Mouse (Mus musculus) adrenal gland, adult 2 months (tissue): Measurements from ENCODE around the gene Gm15217. TPM values are rescaled to one million over a fixed set of nuclear protein-coding genes. Genes with fewer than 3 reads are reported as not detected.

ENCODE experiments used
- DNase-seq: peaks from one replicate; pipeline ENCODE4 v3.0.0; 2021
- long read RNA-seq: library from polyadenylated mRNA; stranded (forward); transcript quantifications from one replicate; pipeline ENCODE4 v2.0.0, GENCODE M21; 2021
- polyA plus RNA-seq: library from polyadenylated mRNA; depleted of rRNA; stranded (reverse); fragments of >200 nt; gene quantifications from 2 replicates; pipeline ENCODE4 v1.2.3, GENCODE M21; 2012; rRNA removed
- total RNA-seq, 2 experiments: library from RNA; stranded (reverse); gene quantifications; 2 replicates each; pipeline ENCODE4 v1.2.3; 2021

The Gm15217 gene
- total RNA-seq (not detected), polyA plus RNA-seq (not detected in 2 replicates)
- long read RNA-seq, result 0 reads

DNA sequence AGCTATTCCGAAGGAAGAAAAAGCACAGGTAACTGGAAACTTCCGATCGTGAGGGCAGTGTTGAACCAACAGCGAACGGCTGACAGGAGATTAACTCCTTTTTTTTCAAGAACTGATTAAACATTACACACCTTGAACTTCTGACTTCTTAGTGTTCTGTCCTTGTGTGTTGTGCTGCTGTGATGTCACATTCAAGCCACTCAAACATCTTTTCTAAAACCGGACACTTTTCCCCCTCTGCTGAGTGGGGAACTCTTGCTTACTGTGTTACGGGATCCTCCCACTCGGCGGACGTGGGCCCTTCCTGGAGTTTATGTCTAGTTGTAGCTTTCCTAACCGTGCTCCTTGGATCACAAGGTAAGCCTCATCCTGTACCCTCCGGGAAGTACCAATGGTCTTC, at the start of gene Gm15217:
TSS of gene Gm15217 (plus strand) at position 130 of the 400 bp plus-strand sequence.
- no peak for DNase-seq

GRCm38 (mm10) chr14:46333421-46334237, 45.6 kb upstream of the Gm15217 start:
- DNase-seq, result no peak

DNA sequence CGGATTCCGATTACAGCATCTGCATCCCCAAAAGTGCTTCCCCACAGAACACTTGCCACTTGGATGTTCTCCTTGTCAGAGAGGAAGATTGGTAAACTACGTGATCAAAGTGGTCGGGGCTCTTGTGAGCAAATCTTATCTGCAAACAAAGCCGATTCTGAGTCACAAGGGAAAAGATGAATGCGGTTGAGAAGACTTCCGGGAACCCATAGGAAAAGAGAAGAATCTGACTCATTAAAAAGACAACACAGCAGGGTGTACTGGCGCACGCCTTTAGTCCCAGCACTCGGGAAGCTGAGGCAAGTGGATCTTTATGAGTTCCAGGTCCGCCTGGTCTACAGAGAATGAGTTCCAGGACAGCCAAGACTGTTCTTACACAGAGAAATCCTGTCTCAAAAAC, 40.4 kb upstream of the Gm15217 start:
- no peak for DNase-seq

GRCm38 (mm10) chr14:46344750-46345149, 34.5 kb upstream of the Gm15217 start:
- no peak for DNase-seq

DNA sequence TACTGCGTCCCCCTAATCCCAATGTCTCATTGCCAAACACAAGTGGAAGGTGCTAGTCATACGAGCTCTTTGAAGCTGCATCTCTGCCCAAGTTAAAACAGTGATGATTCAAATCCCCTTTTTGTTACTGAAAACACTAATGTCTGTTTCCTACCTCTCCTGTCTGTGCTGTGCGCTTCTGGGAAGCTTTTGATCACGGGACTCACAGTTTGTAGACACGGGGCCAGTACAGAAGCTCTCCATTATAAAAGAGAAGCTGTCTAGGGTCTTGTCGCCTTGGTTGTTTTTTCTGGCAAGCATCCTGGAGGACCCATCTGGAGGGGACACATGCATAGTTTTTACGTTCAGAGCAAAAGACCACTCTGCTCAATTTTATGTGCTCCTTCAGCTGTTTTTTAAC, 21.9 kb upstream of the Gm15217 start:
- DNase-seq, result no peak

- DNase-seq, result no peak
Measured at GRCm38 (mm10) chr14:46357696-46358095, 21.5 kb upstream of the Gm15217 start.

- no peak for DNase-seq
Measured at GRCm38 (mm10) chr14:46363209-46363608, 16.0 kb upstream of the Gm15217 start.

- DNase-seq, result no peak
Measured at GRCm38 (mm10) chr14:46372452-46372851, 6.8 kb upstream of the Gm15217 start.

- DNase-seq, result no peak
Measured at GRCm38 (mm10) chr14:46375796-46376195, 3.4 kb upstream of the Gm15217 start.

- DNase-seq, result no peak
Measured at GRCm38 (mm10) chr14:46380286-46380721, 1.1 kb downstream of the Gm15217 start.

DNA sequence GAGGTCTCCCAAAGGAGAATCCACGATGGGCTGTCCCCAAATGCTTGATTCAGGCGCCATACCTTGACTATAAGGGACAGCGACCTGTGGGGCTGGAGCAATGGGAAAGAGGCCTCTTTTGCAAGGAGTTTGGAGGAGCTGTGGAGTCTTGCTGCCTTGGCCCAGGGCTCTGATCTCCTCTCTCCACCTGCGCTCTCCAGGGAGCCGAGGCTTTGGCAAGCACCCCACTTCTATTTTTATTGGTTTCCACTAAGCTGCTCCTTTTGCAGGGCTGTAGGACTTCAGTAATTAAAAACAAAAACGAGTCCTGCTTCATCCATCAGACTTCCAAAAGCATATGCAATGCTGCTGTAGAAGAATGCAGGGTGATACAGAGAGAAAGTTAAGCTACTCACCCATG, 2.2 kb downstream of the Gm15217 start:
- peak; percentile 20 for DNase-seq

DNA sequence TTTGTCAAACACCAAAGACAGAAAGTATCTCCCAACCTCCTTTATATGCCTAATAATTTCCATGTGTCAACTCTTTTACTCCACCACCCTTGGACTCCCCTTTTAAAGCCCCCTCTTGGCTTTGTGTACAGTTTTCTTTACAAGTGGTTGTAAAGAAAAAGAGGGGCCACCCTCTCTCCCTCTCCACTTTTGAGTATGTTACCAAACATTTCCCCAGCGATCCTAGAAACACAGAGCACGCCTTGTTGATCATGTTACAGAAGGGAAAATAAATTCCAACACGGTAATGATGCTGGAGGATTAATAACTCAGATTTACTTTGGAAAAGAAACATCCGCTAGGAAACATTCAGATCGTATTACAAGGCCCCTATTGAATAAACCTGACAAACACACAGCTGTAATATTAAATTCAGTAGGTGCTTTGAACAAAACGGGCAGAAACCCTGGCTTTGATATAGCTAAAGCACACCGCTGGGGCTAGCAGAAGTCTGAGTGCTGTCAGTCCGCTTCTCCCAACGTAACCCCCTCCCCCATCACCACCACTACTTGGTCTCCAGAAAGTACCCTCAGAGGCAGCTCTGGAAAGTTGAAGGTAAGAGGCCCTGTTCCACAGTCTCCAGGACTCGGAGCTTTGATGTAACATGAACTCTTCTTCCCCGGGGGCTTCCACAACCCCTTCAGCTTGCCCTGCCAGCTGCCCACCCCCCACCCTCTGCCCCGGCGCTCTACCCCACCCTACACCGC, 5.9 kb downstream of the Gm15217 start:
- no peak for DNase-seq

- peak; percentile 15 for DNase-seq
Measured at GRCm38 (mm10) chr14:46385701-46386477, 6.7 kb downstream of the Gm15217 start.

- peak; percentile 26 for DNase-seq
Measured at GRCm38 (mm10) chr14:46386478-46387356, 7.5 kb downstream of the Gm15217 start.

DNA sequence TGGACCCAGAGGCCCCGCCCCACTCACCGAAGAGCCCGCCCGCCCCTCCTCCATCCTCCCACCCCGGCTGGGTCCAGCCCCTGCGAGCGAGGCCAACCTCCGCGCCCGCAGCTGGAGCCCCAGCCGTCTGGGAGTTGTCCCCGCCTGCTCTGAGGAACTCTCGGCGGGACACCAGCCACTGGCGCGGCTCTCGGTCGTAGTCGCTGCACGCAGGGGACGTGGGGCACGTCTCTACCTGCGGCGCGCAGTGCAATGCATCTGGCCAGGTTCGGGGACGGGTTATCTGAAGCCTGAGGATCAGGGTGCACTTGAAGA, 8.1 kb downstream of the Gm15217 start:
- DNase-seq, result peak; percentile 84

GRCm38 (mm10) chr14:46387821-46388481, 8.7 kb downstream of the Gm15217 start:
- peak; percentile 23 for DNase-seq

DNA sequence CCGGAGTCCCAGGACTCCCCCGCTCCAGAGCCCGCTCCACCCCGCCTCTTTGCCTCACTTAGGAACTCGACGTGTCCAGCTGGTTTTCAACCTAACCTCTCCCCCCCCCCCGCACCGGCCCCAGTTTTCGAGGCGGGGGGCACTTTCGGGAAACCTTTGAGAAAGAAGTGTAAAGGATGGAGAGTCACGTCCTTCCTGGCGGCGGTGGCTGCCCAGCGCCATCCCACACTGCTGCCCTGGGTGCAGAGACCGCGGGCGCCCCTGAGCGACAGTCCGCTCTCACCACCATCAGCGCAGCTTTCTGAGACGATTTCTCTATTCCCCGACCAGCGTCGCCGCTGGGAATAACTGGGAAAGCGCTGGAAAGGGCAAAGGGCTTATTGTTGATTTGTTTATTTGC, 9.4 kb downstream of the Gm15217 start:
- DNase-seq, result peak; percentile 48

- no peak for DNase-seq
Measured at GRCm38 (mm10) chr14:46389438-46390248, 10.4 kb downstream of the Gm15217 start.

DNA sequence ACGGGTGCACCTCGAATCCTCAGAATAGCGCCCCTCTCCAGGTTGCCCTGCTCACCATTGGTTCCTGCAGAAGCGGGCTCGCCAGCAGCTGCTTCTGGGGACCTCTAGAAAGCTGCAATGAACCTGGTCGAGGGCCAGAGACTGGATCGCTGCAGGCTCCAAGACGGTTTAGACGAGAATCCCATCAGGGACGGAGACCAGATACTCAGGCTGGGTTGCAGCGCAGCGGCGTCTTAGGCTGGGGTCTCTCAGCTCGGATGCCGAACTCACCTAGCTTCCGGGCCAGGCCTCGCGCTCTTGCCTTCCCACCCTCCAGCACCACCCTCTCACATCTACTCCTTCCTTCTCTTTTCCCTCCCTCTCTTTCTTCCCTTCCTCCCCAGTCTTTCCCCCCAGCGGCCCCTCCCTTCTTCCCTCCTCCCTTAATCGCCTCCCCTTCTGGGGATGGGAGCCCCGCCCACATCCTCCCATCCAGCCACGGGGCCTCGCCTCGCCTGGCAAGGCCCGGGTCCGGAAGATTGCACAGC, 11.1 kb downstream of the Gm15217 start, which contains the start of gene Bmp4:
TSS of gene Bmp4 (minus strand) at position 421 of the 527 bp plus-strand sequence.
- peak; percentile 24 for DNase-seq
